Mouse (Mus musculus): ENCODE results near the gene Cd109.

- TF ChIP-seq POLR2A (IDR thresholded peaks at IDR 0.05; ENCODE audit: borderline replicate concordance, low read depth, low read length) (no peak), CTCF (IDR thresholded peaks at IDR 0.05; ENCODE audit: low read depth, low read length) (no peak)
These were observed 45.4 kb upstream of the Cd109 start for GRCm38 (mm10) chr9:78569934-78570333.
